Mouse (Mus musculus) testis, adult 2 months (tissue): ENCODE results near the gene Ppip5k1.

ENCODE experiments used
- CTCF ChIP-seq: fragments of 200-500 bp; IDR thresholded peaks from 2 replicates; pipeline ENCODE4 v1.5.1; 2012; ENCODE audit warnings: low read depth, mild to moderate bottlenecking, inconsistent platforms, low read length, moderate library complexity; ENCODE audit not compliant: control insufficient read depth, insufficient read depth, insufficient replicate concordance
- POLR2A ChIP-seq: fragments of 200-500 bp; IDR thresholded peaks from 2 replicates; pipeline ENCODE4 v1.6.1; 2012; ENCODE audit warnings: low read depth, mild to moderate bottlenecking, inconsistent platforms, low read length, moderate library complexity; ENCODE audit not compliant: control insufficient read depth

- TF ChIP-seq CTCF (no peak), POLR2A (no peak)
Measured at GRCm38 (mm10) chr2:121370921-121371320, 15.7 kb upstream of the Ppip5k1 start.
